Mouse (Mus musculus) midbrain, postnatal 0 days (tissue): Measurements from ENCODE around the gene Rbm20. TPM values are rescaled to one million over a fixed set of nuclear protein-coding genes. Genes with fewer than 3 reads are reported as not detected.
A peak's percentile ranks its signal among the peaks of the same experiment; 100 is the strongest.

Experiments
- ATAC-seq: fragments of 200-750 bp; cut with Nextera tagmentation; 2 replicates; pipeline ENCODE4 v1.8.0; 2017; ENCODE audit warnings: moderate number of reproducible peaks, mild to moderate bottlenecking, moderate TSS enrichment, moderate library complexity; ENCODE audit not compliant: low FRiP score
- DNase-seq: peaks from one replicate; pipeline ENCODE4 v3.0.0-alpha.2; 2015; ENCODE audit warnings: low spot score
- H3K27ac ChIP-seq: fragments of 300-500 bp; sonication (generic); 2 replicates; pipeline ENCODE4 v1.5.1; 2014; ENCODE audit warnings: low read depth, mild to moderate bottlenecking, low read length, mixed read lengths
- H3K27me3 ChIP-seq: fragments of 300-500 bp; sonication (generic); 2 replicates; pipeline ENCODE4 v1.6.1; 2014; ENCODE audit warnings: low read length, control low read depth, mixed read lengths; ENCODE audit not compliant: insufficient read depth
- H3K36me3 ChIP-seq: fragments of 300-500 bp; sonication (generic); 2 replicates; pipeline ENCODE4 v1.6.1; 2014; ENCODE audit warnings: low read length, control low read depth, mixed read lengths; ENCODE audit not compliant: insufficient read depth
- H3K4me1 ChIP-seq: fragments of 300-500 bp; sonication (generic); 2 replicates; pipeline ENCODE4 v1.6.1; 2014; ENCODE audit warnings: mild to moderate bottlenecking, control low read depth, antibody characterized with exemption, low read length, mixed read lengths; ENCODE audit not compliant: insufficient read depth
- H3K4me2 ChIP-seq: fragments of 300-500 bp; sonication (generic); 2 replicates; pipeline ENCODE4 v1.6.1; 2014; ENCODE audit warnings: low read depth, mild to moderate bottlenecking, low read length, mixed read lengths; ENCODE audit not compliant: poor library complexity, severe bottlenecking
- H3K4me3 ChIP-seq: fragments of 300-500 bp; sonication (generic); 2 replicates; pipeline ENCODE4 v1.5.1; 2014; ENCODE audit warnings: low read depth, mild to moderate bottlenecking, low read length, moderate library complexity
- H3K9ac ChIP-seq: fragments of 300-500 bp; sonication (generic); replicated peaks from 2 replicates; pipeline ENCODE4 v1.6.1; 2014; ENCODE audit warnings: mild to moderate bottlenecking, low read length, moderate library complexity, mixed read lengths; ENCODE audit not compliant: poor library complexity, severe bottlenecking
- H3K9me3 ChIP-seq: fragments of 300-500 bp; sonication (generic); 2 replicates; pipeline ENCODE4 v1.6.1; 2016; ENCODE audit warnings: low read length, control low read depth
- CTCF ChIP-seq: IDR thresholded peaks from 2 replicates; pipeline ENCODE4 v1.5.1; 2016; ENCODE audit warnings: antibody characterized with exemption, mild to moderate bottlenecking
- WGBS: fragments of 180-500 bp; shearing (Covaris S2); extraction: QIAGEN DNeasy Blood & Tissue Kit; methylation state at CpG from one replicate; pipeline ENCODE4 v1.1.7; 2014; 5-methylcytosine and 5-hydroxymethylcytosine counted together
- polyA plus RNA-seq: library from polyadenylated mRNA; unstranded; fragments of >200 nt; fragmentation: Nextera tagmentation; extraction: Ambion mirVana; gene quantifications from 2 replicates; pipeline ENCODE4 v1.2.1, GENCODE M21; 2015
- total RNA-seq: library from RNA; depleted of rRNA; stranded (reverse); fragments of >200 nt; gene quantifications from 2 replicates; pipeline ENCODE4 v1.2.3, GENCODE M21; 2014; rRNA removed

The Rbm20 gene
- total RNA-seq (1.6 and 2.0 TPM in 2 replicates), polyA plus RNA-seq (0.44 and 0.75 TPM in 2 replicates)

DNA sequence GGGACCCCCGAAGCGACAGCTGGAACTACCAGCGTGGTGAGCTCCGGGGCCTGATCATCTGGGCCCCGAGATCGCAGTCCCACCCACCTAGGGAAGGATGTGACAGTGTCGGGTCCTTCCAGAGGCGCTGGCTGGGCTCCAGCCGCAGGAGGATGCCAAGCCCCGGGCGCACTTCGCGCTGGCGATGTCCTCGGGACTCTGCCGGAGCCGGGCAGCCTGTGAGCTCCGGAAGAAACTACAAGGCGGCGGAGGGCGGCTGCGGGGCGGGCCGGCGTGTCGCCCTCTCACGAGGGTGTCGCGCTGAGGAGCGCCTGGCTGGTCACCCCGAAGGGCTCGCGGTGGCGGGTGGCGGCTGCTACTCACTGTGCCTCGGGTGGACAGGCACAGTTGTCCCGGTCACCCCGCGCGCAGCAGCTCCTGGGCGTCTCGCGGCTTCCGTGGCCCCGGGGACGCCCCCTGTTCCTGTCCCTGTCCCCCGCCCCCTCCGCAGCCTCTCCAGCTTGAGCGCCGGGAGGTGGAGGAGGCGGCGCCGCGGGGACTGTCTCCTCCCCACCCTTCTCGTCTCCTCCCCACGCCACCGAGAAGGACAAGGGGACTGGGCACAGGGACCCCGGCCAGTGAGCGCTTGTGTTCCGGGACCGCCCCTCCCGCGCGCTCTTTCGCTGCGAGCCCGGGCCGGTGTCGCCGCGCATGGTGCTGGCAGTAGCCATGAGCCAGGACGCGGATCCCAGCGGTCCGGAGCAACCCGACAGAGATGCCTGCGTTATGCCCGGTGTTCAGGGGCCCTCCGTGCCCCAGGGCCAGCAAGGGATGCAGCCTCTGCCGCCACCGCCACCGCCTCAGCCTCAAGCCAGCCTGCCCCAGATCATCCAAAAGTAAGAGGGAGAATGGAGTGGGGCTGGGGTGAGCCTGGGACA is at the start of gene Rbm20:
TSS of gene Rbm20 (plus strand) at position 589 of the 917 bp plus-strand sequence.
- H3K4me1 ChIP-seq, result no peaks in the 10 kb centered on the region
- peak within 1 kb of the TSS; percentile 61 for H3K4me3 ChIP-seq
- H3K27ac ChIP-seq, result no peak within 1 kb of the TSS
- ATAC-seq (peak; percentile 47), DNase-seq (no peak)
- peaks cover 38% of the 10 kb centered on the region for H3K27me3 ChIP-seq
- WGBS, result under 1% methylated on average over 72 of the region's 82 CpGs
- H3K4me2 ChIP-seq, result peak within 1 kb of the TSS; percentile 100
- H3K9ac ChIP-seq, result peak within 1 kb of the TSS; percentile 55
- TF ChIP-seq CTCF, result no peak
- no peaks in the 10 kb centered on the region for H3K9me3 ChIP-seq
- no peaks in the 10 kb centered on the region for H3K36me3 ChIP-seq

DNA sequence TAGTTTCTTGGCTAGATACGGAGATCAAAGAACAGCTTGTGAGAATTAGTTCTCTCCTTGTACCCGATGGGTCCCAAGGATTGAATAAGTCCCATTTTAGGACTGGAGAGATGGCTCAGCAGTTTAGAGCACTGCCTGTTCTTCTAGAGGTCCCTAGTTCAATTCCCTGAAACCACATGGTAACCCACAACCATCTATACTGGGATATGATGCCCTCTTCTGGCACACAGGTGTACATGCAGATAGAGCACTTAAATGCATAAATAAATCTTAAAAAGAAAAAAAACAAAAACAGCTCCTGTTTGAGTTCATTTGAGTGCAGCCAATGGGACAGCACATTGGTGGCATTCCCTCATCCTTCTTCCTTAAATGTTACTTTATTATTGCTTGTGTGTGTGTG is 39.1 kb upstream of the Rbm20 start:
- Histone ChIP-seq H3K4me2 (no peak overlapping the region), H3K27ac (no peak overlapping the region), H3K4me3 (no peak overlapping the region), H3K9me3 (no peaks in the 10 kb centered on the region), H3K27me3 (no peaks in the 10 kb centered on the region), H3K4me1 (no peaks in the 10 kb centered on the region), H3K36me3 (peaks cover 64% of the 10 kb centered on the region), H3K9ac (no peak overlapping the region)
- DNase-seq (no peak), ATAC-seq (no peak)
- TF ChIP-seq CTCF, result peak; percentile 62
- 91% methylated on average over 2 of the region's 2 CpGs for WGBS

DNA sequence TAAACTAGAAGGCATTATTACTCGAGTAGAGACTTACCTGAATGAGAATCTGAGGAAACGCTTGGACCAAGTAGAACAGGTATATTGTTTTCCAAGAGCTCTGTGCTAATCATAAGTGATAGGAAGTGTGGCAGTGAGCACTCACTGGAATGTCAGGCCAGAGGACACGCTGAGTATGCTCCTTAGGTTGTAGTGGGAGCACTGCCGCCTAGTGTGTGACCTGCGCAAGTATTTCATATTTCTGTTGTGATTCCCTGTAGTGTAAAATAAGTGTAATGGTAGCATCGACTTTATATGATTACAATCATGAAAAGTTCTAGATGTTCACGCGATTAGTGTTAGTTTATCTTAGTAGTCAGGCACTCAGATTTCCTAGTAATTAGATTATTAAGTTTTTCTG is 38.4 kb upstream of the Rbm20 start:
- Histone ChIP-seq H3K27ac (no peak overlapping the region), H3K9ac (no peak overlapping the region), H3K36me3 (peaks cover 62% of the 10 kb centered on the region), H3K4me1 (no peaks in the 10 kb centered on the region), H3K27me3 (no peaks in the 10 kb centered on the region), H3K4me3 (no peak overlapping the region), H3K9me3 (no peaks in the 10 kb centered on the region), H3K4me2 (no peak overlapping the region)
- DNase-seq, result no peak
- 87% methylated on average over 8 of the region's 8 CpGs for WGBS
- ATAC-seq, result no peak
- TF ChIP-seq CTCF, result peak; percentile 23

DNA sequence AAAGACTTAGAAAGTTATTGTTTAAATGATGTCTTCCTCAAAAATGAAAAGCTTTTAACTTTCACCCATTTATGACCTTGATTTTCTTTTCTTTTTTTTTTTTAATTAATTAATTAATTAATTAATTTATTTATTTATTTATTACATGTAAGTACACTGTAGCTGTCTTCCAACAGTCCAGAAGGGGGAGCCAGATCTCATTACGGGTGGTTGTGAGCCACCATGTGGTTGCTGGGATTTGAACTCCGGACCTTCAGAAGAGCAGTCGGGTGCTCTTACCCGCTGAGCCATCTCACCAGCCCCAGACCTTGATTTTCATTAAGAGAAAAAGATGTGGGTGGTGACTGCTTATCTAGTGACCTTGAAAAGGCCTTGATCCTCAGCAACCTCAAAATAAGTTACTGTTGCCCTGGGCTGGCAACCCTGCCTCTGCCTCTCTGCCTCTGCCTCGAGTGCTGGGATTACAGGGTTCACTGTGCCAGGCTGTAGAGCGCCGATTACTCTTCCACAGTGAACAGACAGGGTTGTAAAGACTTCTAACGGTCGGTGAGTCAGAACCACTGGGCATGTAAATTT is 33.0 kb upstream of the Rbm20 start:
- ATAC-seq, result no peak
- no peak for DNase-seq
- Histone ChIP-seq H3K9ac (no peak overlapping the region), H3K36me3 (peaks cover 52% of the 10 kb centered on the region), H3K9me3 (no peaks in the 10 kb centered on the region), H3K27me3 (no peaks in the 10 kb centered on the region), H3K4me2 (no peak overlapping the region), H3K27ac (no peak overlapping the region), H3K4me1 (no peaks in the 10 kb centered on the region), H3K4me3 (no peak overlapping the region)
- 93% methylated on average over 9 of the region's 9 CpGs for WGBS
- TF ChIP-seq CTCF, result peak; percentile 29; the same call in 1 of the 2 replicates

DNA sequence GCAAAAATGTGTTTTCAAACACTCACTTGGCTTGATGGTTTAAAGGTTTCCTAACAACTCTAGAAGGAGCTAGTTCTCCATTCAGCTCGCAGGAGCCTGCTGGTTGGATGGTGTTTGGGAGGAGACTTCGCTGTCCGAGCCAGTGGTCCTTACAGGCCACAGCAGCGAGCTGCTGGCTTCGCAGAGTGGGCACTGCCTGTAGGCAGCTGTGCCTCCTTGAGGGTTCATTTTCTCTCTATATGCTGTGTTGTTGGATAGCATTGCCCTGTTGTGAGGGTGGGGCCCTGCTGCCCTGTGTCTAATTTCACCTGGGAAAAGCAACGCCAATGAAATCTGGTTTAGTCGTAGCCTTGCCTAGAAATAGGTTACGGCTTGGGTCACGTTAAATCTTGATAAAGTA is 29.8 kb upstream of the Rbm20 start:
- no peak for ATAC-seq
- Histone ChIP-seq H3K27ac (no peak overlapping the region), H3K36me3 (peaks cover 27% of the 10 kb centered on the region), H3K27me3 (no peaks in the 10 kb centered on the region), H3K9ac (no peak overlapping the region), H3K9me3 (no peaks in the 10 kb centered on the region), H3K4me2 (no peak overlapping the region), H3K4me3 (no peak overlapping the region), H3K4me1 (peaks cover 3% of the 10 kb centered on the region; the same call in 1 of the 2 replicates)
- no peak for TF ChIP-seq CTCF
- WGBS, result 88% methylated on average over 9 of the region's 9 CpGs
- DNase-seq, result no peak

DNA sequence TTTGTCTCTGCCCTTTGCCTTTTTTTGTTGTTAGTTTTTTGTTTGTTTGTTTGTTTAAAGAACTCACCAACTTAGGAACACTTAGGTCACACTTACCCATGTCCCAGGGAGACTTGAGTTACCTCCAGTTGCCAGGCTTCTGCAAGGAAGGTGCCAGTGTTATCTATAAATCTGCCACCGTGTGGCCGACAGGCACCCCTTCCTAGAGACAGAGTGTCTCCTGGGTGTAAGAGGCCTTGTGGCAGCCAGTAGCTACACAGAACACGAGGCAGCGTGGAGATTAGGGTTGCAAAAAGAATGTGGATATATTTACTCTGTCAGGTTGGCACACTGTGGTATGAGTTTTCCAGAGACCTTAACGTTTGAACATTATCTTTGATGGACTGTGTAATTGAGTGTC is 29.1 kb upstream of the Rbm20 start:
- DNase-seq (no peak), ATAC-seq (no peak)
- H3K36me3 ChIP-seq, result peaks cover 25% of the 10 kb centered on the region
- peak; percentile 39 for TF ChIP-seq CTCF
- no peak overlapping the region for H3K9ac ChIP-seq
- no peak overlapping the region for H3K27ac ChIP-seq
- H3K4me1 ChIP-seq, result peaks cover 3% of the 10 kb centered on the region; the same call in 1 of the 2 replicates
- 51% methylated on average over 5 of the region's 5 CpGs for WGBS
- no peaks in the 10 kb centered on the region for H3K9me3 ChIP-seq
- H3K4me3 ChIP-seq, result no peak overlapping the region
- H3K4me2 ChIP-seq, result no peak overlapping the region
- H3K27me3 ChIP-seq, result no peaks in the 10 kb centered on the region
